Comparison of ENCODE assay signal across 23 mouse cellular contexts in the genomic region with DNA sequence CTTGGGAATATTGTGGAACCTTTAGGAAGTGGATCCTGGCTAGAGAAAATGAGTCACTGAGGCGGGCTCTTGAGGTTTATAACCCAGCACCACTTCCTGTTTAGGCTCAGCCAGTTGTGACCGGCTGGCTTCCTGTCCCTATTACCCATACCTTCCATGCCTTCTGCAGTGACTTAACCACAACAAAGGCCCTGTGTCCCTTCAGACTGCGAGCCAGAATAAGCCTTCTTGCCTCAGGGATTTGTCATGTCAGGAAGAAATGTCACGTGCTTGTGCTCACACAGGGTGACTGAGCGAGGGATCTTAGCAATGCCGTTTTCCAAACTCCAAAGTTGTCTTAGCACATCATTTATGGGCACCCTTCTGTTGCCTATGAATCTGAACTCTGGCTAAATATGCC.
A peak's percentile ranks its signal among the peaks of the same experiment; 100 is the strongest.
DNase-seq lines count a peak whose midpoint lies in the region; ATAC-seq lines count a peak whose summit lies in the region.
"Had no signal": no experiment of that assay in that cellular context is flagged by ENCODE, and none has a peak within 500 bp of the region (broad histone marks: within the 10 kb centered on the region; RNA-seq: fewer than 3 reads in every experiment).

No protein-coding gene starts in this region.

- H3K9me3 ChIP-seq in limb, embryonic 10.5 days (replicated peaks) = no peaks in the 10 kb centered on the region
- H3K9me3 ChIP-seq: forebrain, embryonic 15.5 days; heart, embryonic 12.5 days; hindbrain, embryonic 12.5 days; neural tube, embryonic 12.5 days had no signal

- H3K4me3 ChIP-seq in limb, embryonic 10.5 days = no peak overlapping the region
- H3K4me3 ChIP-seq: forebrain, embryonic 15.5 days; heart, embryonic 12.5 days; hindbrain, embryonic 12.5 days; neural tube, embryonic 12.5 days had no signal

- H3K36me3 ChIP-seq in limb, embryonic 10.5 days = no peaks in the 10 kb centered on the region
- H3K36me3 ChIP-seq: forebrain, embryonic 15.5 days; heart, embryonic 12.5 days; hindbrain, embryonic 12.5 days; neural tube, embryonic 12.5 days had no signal

- WGBS in limb, embryonic 10.5 days = 87% methylated on average over 6 of the region's 6 CpGs

- H3K27ac ChIP-seq in limb, embryonic 10.5 days = 0 out of 2 replicates have a peak overlapping the region, but pooled peaks have one; percentile 25
- H3K27ac ChIP-seq: forebrain, embryonic 15.5 days; hindbrain, embryonic 12.5 days; neural tube, embryonic 12.5 days; stomach, postnatal 0 days had no signal

- DNase-seq in spleen, postnatal 36 days (ENCODE audit: low spot score in 2 of 2) = peak; percentile 20 to 27
- DNase-seq in spleen, postnatal 4 days (ENCODE audit: low spot score in 2 of 2) = no peak
- DNase-seq in CD4-positive, CD25-positive, alpha-beta regulatory T cell, adult 2 months (ENCODE audit: low read depth, low spot score) = peak; percentile 28
- no peak for DNase-seq in limb, embryonic 10.5 days (ENCODE audit: low spot score)
- DNase-seq in frontal cortex, postnatal 10 days (ENCODE audit: low spot score in 2 of 2) = no peak
- no peak for DNase-seq in adrenal gland, postnatal 14 days
- DNase-seq in adrenal gland, postnatal 4 days (ENCODE audit: low spot score in 2 of 2) = no peak
- DNase-seq: adrenal gland, adult 2 months; cerebellum, adult 18-20 months; cerebellum, postnatal 25 days; embryo, embryonic 11 days; heart, postnatal 14 days; kidney, adult 8-10 months; layer of hippocampus, postnatal 36 days; liver had no signal

- peaks cover 29% of the 10 kb centered on the region for H3K4me1 ChIP-seq in limb, embryonic 10.5 days

- H3K27me3 ChIP-seq in limb, embryonic 10.5 days (ENCODE audit: low read depth, poor library complexity, severe bottlenecking) = no peaks in the 10 kb centered on the region
- H3K27me3 ChIP-seq: forebrain, embryonic 15.5 days had no signal

- ATAC-seq in neutrophil, adult 5-6 weeks (ENCODE audit: extremely low read depth, insufficient number of reproducible peaks, low FRiP score, poor library complexity, severe bottlenecking) = peak; percentile 21; the same call in 1 of the 2 replicates
- ATAC-seq: forebrain, embryonic 15.5 days; inflammation-experienced regulatory T-cells, adult 6 months; lung, postnatal 0 days had no signal

Comparison
In these comparisons a context has a peak if more than half of its experiments do, and no peak if none do; other contexts are left out.
1. DNase-seq: peak in spleen, postnatal 36 days (2 of 2) and CD4-positive, CD25-positive, alpha-beta regulatory T cell, adult 2 months (single experiment); none in spleen, postnatal 4 days (0 of 2), limb, embryonic 10.5 days (single experiment), frontal cortex, postnatal 10 days (0 of 2), adrenal gland, postnatal 14 days (single experiment) and adrenal gland, postnatal 4 days (0 of 2).